In genomic region chr5:92128570-92128969, GRCm38 (mm10) we compare ENCODE assay signal across 8 mouse cellular contexts. TPM values are rescaled to one million over a fixed set of nuclear protein-coding genes. Genes with fewer than 3 reads are reported as not detected.
DNase-seq lines count a peak whose midpoint lies in the region; ATAC-seq and TF ChIP-seq lines count a peak whose summit lies in the region.

No protein-coding gene starts in this region.

- 17% methylated on average over 8 of the region's 8 CpGs for WGBS in kidney, embryonic 15.5 days

- H3K9me3 ChIP-seq in MEL (replicated peaks; ENCODE audit: insufficient read depth, low read length), result no peaks in the 10 kb centered on the region
- peaks cover 11% of the 10 kb centered on the region for H3K9me3 ChIP-seq in erythroblast, embryonic 14.5 days (ENCODE audit: control insufficient read depth, low read length)
- H3K9me3 ChIP-seq in kidney, embryonic 15.5 days (replicated peaks), result no peaks in the 10 kb centered on the region
- peaks cover 6% of the 10 kb centered on the region; the same call in 1 of the 2 replicates for H3K9me3 ChIP-seq in megakaryocyte, embryonic 14.5 days

- H3K27me3 ChIP-seq in MEL (ENCODE audit: control insufficient read depth in 1 of 2, insufficient read depth in 2 of 2, low read length in 2 of 2), result no peaks in the 10 kb centered on the region
- no peaks in the 10 kb centered on the region for H3K27me3 ChIP-seq in erythroblast, embryonic 14.5 days (ENCODE audit: control insufficient read depth)
- no peaks in the 10 kb centered on the region for H3K27me3 ChIP-seq in kidney, embryonic 15.5 days
- no peaks in the 10 kb centered on the region for H3K27me3 ChIP-seq in megakaryocyte, embryonic 14.5 days (replicated peaks)

- peak; percentile 52 for DNase-seq in CD4-positive, CD25-positive, alpha-beta regulatory T cell, adult 2 months (ENCODE audit: low read depth, low spot score)
- DNase-seq in MEL (ENCODE audit: low read depth, low spot score), result peak; percentile 99
- peak; percentile 77 for DNase-seq in testis, postnatal 10 days (ENCODE audit: low spot score)
- DNase-seq in left cerebral cortex, adult 18-20 months (ENCODE audit: low spot score in 2 of 2), result no peak

- H3K27ac ChIP-seq in MEL (ENCODE audit: control insufficient read depth, low read depth, low read length), result peak overlapping the region; percentile 94
- H3K27ac ChIP-seq in kidney, embryonic 15.5 days, result no peak overlapping the region

- ATAC-seq in CD4-positive, CD25-positive, alpha-beta regulatory T cell, adult 4 months, result no peak
- peak; percentile 90 for ATAC-seq in kidney, embryonic 15.5 days (replicated peaks; ENCODE audit: low FRiP score)

- TF ChIP-seq EP300 in MEL (IDR thresholded peaks at IDR 0.05; ENCODE audit: low read depth in 1 of 2, low read length in 2 of 2), result 0 out of 4 replicates have a peak, but pooled peaks of 1 of the 2 experiments have one; percentile 53

- no peak for TF ChIP-seq CTCF in MEL (IDR thresholded peaks at IDR 0.05 in 2 of 3, conservative IDR thresholded peaks at IDR 0.05 in 1 of 3; ENCODE audit: control insufficient read depth in 1 of 3, insufficient read depth in 1 of 3, low read depth in 2 of 3, low read length in 3 of 3, poor library complexity in 1 of 3, severe bottlenecking in 1 of 3)

- peak overlapping the region; percentile 31; the same call in 1 of the 2 replicates for H3K4me2 ChIP-seq in kidney, embryonic 15.5 days

- peak overlapping the region; percentile 66 to 81 for H3K4me3 ChIP-seq in MEL (ENCODE audit: control insufficient read depth in 1 of 2, insufficient read depth in 1 of 2, low read depth in 2 of 2, low read length in 2 of 2)
- H3K4me3 ChIP-seq in erythroblast, embryonic 14.5 days (replicated peaks), result peak overlapping the region; percentile 74
- no peak overlapping the region for H3K4me3 ChIP-seq in kidney, embryonic 15.5 days (replicated peaks)
- H3K4me3 ChIP-seq in megakaryocyte, embryonic 14.5 days (replicated peaks), result peak overlapping the region; percentile 90

- peaks cover 14 to 30% of the 10 kb centered on the region in 2 experiments for H3K4me1 ChIP-seq in MEL (ENCODE audit: control insufficient read depth in 1 of 2, insufficient read depth in 2 of 2, low read length in 2 of 2)
- peaks cover 69% of the 10 kb centered on the region for H3K4me1 ChIP-seq in erythroblast, embryonic 14.5 days (ENCODE audit: control insufficient read depth)
- H3K4me1 ChIP-seq in kidney, embryonic 15.5 days, result peaks cover 4% of the 10 kb centered on the region; the same call in 1 of the 2 replicates
- peaks cover 61% of the 10 kb centered on the region for H3K4me1 ChIP-seq in megakaryocyte, embryonic 14.5 days

- peak overlapping the region; percentile 79 for H3K9ac ChIP-seq in MEL (ENCODE audit: control insufficient read depth, low read depth, low read length, poor library complexity, severe bottlenecking)
- H3K9ac ChIP-seq in kidney, embryonic 15.5 days, result no peak overlapping the region

- peak in 1 of 2 experiments; percentile 79; a peak in 2 of 4 replicates for TF ChIP-seq POLR2A in MEL (IDR thresholded peaks at IDR 0.05; ENCODE audit: control insufficient read depth in 1 of 2, insufficient read depth in 1 of 2, low read depth in 1 of 2, low read length in 2 of 2, poor library complexity in 1 of 2)

- H3K36me3 ChIP-seq in MEL (ENCODE audit: control insufficient read depth in 1 of 2, insufficient read depth in 2 of 2, low read length in 2 of 2), result peaks cover 0 to 22% of the 10 kb centered on the region in 2 experiments; a peak in 2 of 4 replicates
- peaks cover 86% of the 10 kb centered on the region for H3K36me3 ChIP-seq in erythroblast, embryonic 14.5 days (ENCODE audit: control insufficient read depth)
- H3K36me3 ChIP-seq in kidney, embryonic 15.5 days, result no peaks in the 10 kb centered on the region
- H3K36me3 ChIP-seq in megakaryocyte, embryonic 14.5 days (replicated peaks; ENCODE audit: low read length), result peaks cover 50% of the 10 kb centered on the region

- TF ChIP-seq RAD21 in MEL (IDR thresholded peaks at IDR 0.05; ENCODE audit: low read depth, low read length), result no peak

- H3K79me2 ChIP-seq in MEL (ENCODE audit: control insufficient read depth, insufficient read depth, low read length, poor library complexity), result peaks cover 11% of the 10 kb centered on the region

TF ChIP-seq in MEL, 35 proteins besides CTCF, POLR2A, EP300 and RAD21:
- TF ChIP-seq ELF1 (IDR thresholded peaks at IDR 0.05; ENCODE audit: low read depth, low read length), result peak; percentile 98
- peak; percentile 67 for TF ChIP-seq ZMIZ1 (IDR thresholded peaks at IDR 0.05; ENCODE audit: low read depth, low read length)
- no peak for TF ChIP-seq E2F4 (IDR thresholded peaks at IDR 0.05; ENCODE audit: borderline replicate concordance, low read depth, low read length)
- peak; percentile 77 for TF ChIP-seq MAX (IDR thresholded peaks at IDR 0.05; ENCODE audit: low read length)
- TF ChIP-seq TBP (IDR thresholded peaks at IDR 0.05; ENCODE audit: low read depth, low read length), result peak; percentile 79; the same call in 1 of the 2 replicates
- TF ChIP-seq USF2 (IDR thresholded peaks at IDR 0.05; ENCODE audit: borderline replicate concordance in 1 of 2, insufficient read depth in 1 of 2, low read depth in 1 of 2, low read length in 2 of 2), result no peak
- no peak for TF ChIP-seq ZC3H11A (IDR thresholded peaks at IDR 0.05; ENCODE audit: low read depth, low read length)
- peak; percentile 70; the same call in 1 of the 2 replicates for TF ChIP-seq POLR2AphosphoS2 (IDR thresholded peaks at IDR 0.05; ENCODE audit: low read length)
- TF ChIP-seq MAFK (IDR thresholded peaks at IDR 0.05; ENCODE audit: borderline replicate concordance, low read depth, low read length), result peak; percentile 33; the same call in 1 of the 2 replicates
- TF ChIP-seq MYC (IDR thresholded peaks at IDR 0.05; ENCODE audit: low read depth, low read length), result peak; percentile 76; the same call in 1 of the 2 replicates
- peak; percentile 64 for TF ChIP-seq TCF12 (IDR thresholded peaks at IDR 0.05; ENCODE audit: low read depth, low read length)
- peak; percentile 61; the same call in 1 of the 2 replicates for TF ChIP-seq HCFC1 (IDR thresholded peaks at IDR 0.05; ENCODE audit: low read depth, low read length)
- 0 out of 2 replicates have a peak, but pooled peaks have one; percentile 25 for TF ChIP-seq MAZ (IDR thresholded peaks at IDR 0.05; ENCODE audit: low read depth, low read length)
- no peak for TF ChIP-seq UBTF (IDR thresholded peaks at IDR 0.05; ENCODE audit: borderline replicate concordance, insufficient read depth, low read depth, low read length)
- peak; percentile 69 for TF ChIP-seq NELFE (IDR thresholded peaks at IDR 0.05; ENCODE audit: low read depth, low read length)
- peak; percentile 71; the same call in 1 of the 2 replicates for TF ChIP-seq SIN3A (IDR thresholded peaks at IDR 0.05; ENCODE audit: low read length)
- 0 out of 2 replicates have a peak, but pooled peaks have one; percentile 12 for TF ChIP-seq GATA1 (IDR thresholded peaks at IDR 0.05; ENCODE audit: low read depth, low read length)
- peak; percentile 61 for TF ChIP-seq ETS1 (IDR thresholded peaks at IDR 0.05; ENCODE audit: low read depth, low read length)
- TF ChIP-seq MYB (IDR thresholded peaks at IDR 0.05; ENCODE audit: low read depth, low read length), result peak; percentile 52; the same call in 1 of the 2 replicates
- peak; percentile 53; the same call in 1 of the 2 replicates for TF ChIP-seq MXI1 (IDR thresholded peaks at IDR 0.05; ENCODE audit: low read depth, low read length)
- TF ChIP-seq MEF2A (IDR thresholded peaks at IDR 0.05; ENCODE audit: extremely low read depth, insufficient replicate concordance, low read depth, low read length, poor library complexity, severe bottlenecking), result no peak
TF ChIP-seq in MEL: peak in this region for 16.

RNA-seq across cellular contexts. Expression of gene Uso1, which starts 9.2 kb away (rescaled TPM):
- 10 to 100 TPM; 35.5 to 36.5 TPM for polyA plus RNA-seq in CD4-positive, CD25-positive, alpha-beta regulatory T cell, adult 4 months (2017; shearing (Covaris generic))
- total RNA-seq in MEL (2012; rRNA removed), result 22.1 and 26.0 TPM in 2 replicates
- polyA plus RNA-seq in MEL (2012; ENCODE audit: insufficient read depth in 1 of 2, insufficient read length in 2 of 2, low read depth in 1 of 2, low replicate concordance in 2 of 2, missing spikeins in 1 of 2), result 10 to 100 TPM; 62.0 to 69.1 TPM
- 0.53 and 0.71 TPM in 2 replicates for polyA plus RNA-seq in erythroblast, embryonic 14.5 days (2012)
- polyA plus RNA-seq in kidney, embryonic 15.5 days (2015; fragmentation: Nextera tagmentation; extraction: Ambion mirVana), result 42.9 and 46.5 TPM in 2 replicates
- 24.1 and 49.3 TPM in 2 replicates for polyA plus RNA-seq in megakaryocyte, embryonic 14.5 days (2012; ENCODE audit: insufficient read depth, low replicate concordance)
- total RNA-seq in left cerebral cortex, adult 18-20 months (2021), result 10 to 100 TPM; 77.8 to 80.2 TPM

RNA-seq across cellular contexts. Expression of gene G3bp2, which starts 45.1 kb away (rescaled TPM):
- polyA plus RNA-seq in CD4-positive, CD25-positive, alpha-beta regulatory T cell, adult 4 months (2017; shearing (Covaris generic)), result 100 to 1,000 TPM; 210 to 252 TPM
- 42.8 and 49.0 TPM in 2 replicates for total RNA-seq in MEL (2012; rRNA removed)
- polyA plus RNA-seq in MEL (2012; ENCODE audit: insufficient read depth in 1 of 2, insufficient read length in 2 of 2, low read depth in 1 of 2, low replicate concordance in 2 of 2, missing spikeins in 1 of 2), result 100 to 1,000 TPM in 1 of 2 experiments, 10 to 100 TPM in 1; 65.5 to 177 TPM
- polyA plus RNA-seq in erythroblast, embryonic 14.5 days (2012), result 1.2 and 1.3 TPM in 2 replicates
- polyA plus RNA-seq in kidney, embryonic 15.5 days (2015; fragmentation: Nextera tagmentation; extraction: Ambion mirVana), result 174 and 191 TPM in 2 replicates
- polyA plus RNA-seq in megakaryocyte, embryonic 14.5 days (2012; ENCODE audit: insufficient read depth, low replicate concordance), result 3.8 and 11.5 TPM in 2 replicates
- total RNA-seq in left cerebral cortex, adult 18-20 months (2021), result 100 to 1,000 TPM; 245 to 252 TPM

Comparison
In these comparisons a context has a peak if more than half of its experiments do, and no peak if none do; other contexts are left out.
1. DNase-seq: peak in CD4-positive, CD25-positive, alpha-beta regulatory T cell, adult 2 months (single experiment), MEL (single experiment) and testis, postnatal 10 days (single experiment); none in left cerebral cortex, adult 18-20 months (0 of 2).
2. RNA of gene Uso1, which starts 9.2 kb away (polyA plus RNA-seq): 62.0 to 69.1 TPM in MEL, 42.9 to 46.5 TPM in kidney, embryonic 15.5 days, 35.5 to 36.5 TPM in CD4-positive, CD25-positive, alpha-beta regulatory T cell, adult 4 months and 24.1 to 49.3 TPM in megakaryocyte, embryonic 14.5 days; 0.53 to 0.71 TPM in erythroblast, embryonic 14.5 days; every median in the first group is over 10 times any median in the second.